Mouse (Mus musculus): ENCODE measurements around the gene Prr5l.

Gene Prr5l

GRCm38 (mm10) chr2:101822785-101823184 is 60.0 kb downstream of the Prr5l start:
- no peak for DNase-seq (ENCODE audit: extremely low spot score, low spot score)

GRCm38 (mm10) chr2:101820816-101821215 is 62.0 kb downstream of the Prr5l start:
- no peak for DNase-seq (ENCODE audit: extremely low spot score, low spot score)

- no peak for DNase-seq (ENCODE audit: extremely low spot score, low spot score)
Observed at GRCm38 (mm10) chr2:101818986-101819764, 63.7 kb downstream of the Prr5l start.

- DNase-seq (ENCODE audit: extremely low spot score, low spot score): no peak
Observed at GRCm38 (mm10) chr2:101816646-101817308, 66.0 kb downstream of the Prr5l start.

- DNase-seq (ENCODE audit: extremely low spot score, low spot score): peak; percentile 73
Observed at GRCm38 (mm10) chr2:101815250-101815934, 67.4 kb downstream of the Prr5l start.

GRCm38 (mm10) chr2:101814272-101814625 is 68.6 kb downstream of the Prr5l start:
- DNase-seq (ENCODE audit: extremely low spot score, low spot score): no peak

GRCm38 (mm10) chr2:101813581-101814271 is 69.1 kb downstream of the Prr5l start:
- DNase-seq (ENCODE audit: extremely low spot score, low spot score): no peak

- no peak for DNase-seq (ENCODE audit: extremely low spot score, low spot score)
Observed at GRCm38 (mm10) chr2:101811925-101812324, 70.9 kb downstream of the Prr5l start.

GRCm38 (mm10) chr2:101810774-101811173 is 72.1 kb downstream of the Prr5l start:
- DNase-seq (ENCODE audit: extremely low spot score, low spot score): no peak

- DNase-seq (ENCODE audit: extremely low spot score, low spot score): no peak
Observed at GRCm38 (mm10) chr2:101809640-101810305, 73.1 kb downstream of the Prr5l start.

- DNase-seq (ENCODE audit: extremely low spot score, low spot score): no peak
Observed at GRCm38 (mm10) chr2:101807756-101808155, 75.1 kb downstream of the Prr5l start.

GRCm38 (mm10) chr2:101802240-101802639 is 80.6 kb downstream of the Prr5l start:
- DNase-seq (ENCODE audit: extremely low spot score, low spot score): no peak

GRCm38 (mm10) chr2:101797901-101798250 is 85.0 kb downstream of the Prr5l start:
- DNase-seq (ENCODE audit: extremely low spot score, low spot score): no peak

GRCm38 (mm10) chr2:101797166-101797900 is 85.5 kb downstream of the Prr5l start:
- DNase-seq (ENCODE audit: extremely low spot score, low spot score): peak; percentile 75

- DNase-seq (ENCODE audit: extremely low spot score, low spot score): peak; percentile 88
Observed at GRCm38 (mm10) chr2:101796287-101797115, 86.3 kb downstream of the Prr5l start.

GRCm38 (mm10) chr2:101792130-101792529 is 90.7 kb downstream of the Prr5l start:
- no peak for DNase-seq (ENCODE audit: extremely low spot score, low spot score)

GRCm38 (mm10) chr2:101783255-101783654 is 99.6 kb downstream of the Prr5l start:
- DNase-seq (ENCODE audit: extremely low spot score, low spot score): no peak

GRCm38 (mm10) chr2:101781357-101781777 is 101.5 kb downstream of the Prr5l start:
- no peak for DNase-seq (ENCODE audit: extremely low spot score, low spot score)

- no peak for DNase-seq (ENCODE audit: extremely low spot score, low spot score)
Observed at GRCm38 (mm10) chr2:101778080-101778479, 104.7 kb downstream of the Prr5l start.

GRCm38 (mm10) chr2:101763503-101763902 is 119.3 kb downstream of the Prr5l start:
- DNase-seq (ENCODE audit: extremely low spot score, low spot score): no peak

All from neural tube, embryonic 10.5 days (tissue).